Mouse (Mus musculus) forebrain, embryonic 11.5 days (tissue): ENCODE data around the gene Ppp1r12c. TPM values are rescaled to one million over a fixed set of nuclear protein-coding genes. Genes with fewer than 3 reads are reported as not detected.

ENCODE experiments used
- ATAC-seq: fragments of 200-750 bp; cut with Nextera tagmentation; replicated peaks from 2 replicates; pipeline ENCODE4 v1.8.0; 2017; ENCODE audit warnings: moderate TSS enrichment; ENCODE audit not compliant: low FRiP score
- DNase-seq: peaks from one replicate; pipeline ENCODE4 v3.0.0-alpha.2; 2017; ENCODE audit warnings: low spot score
- H3K27ac ChIP-seq: fragments of 300-500 bp; sonication (generic); 2 replicates; pipeline ENCODE4 v1.5.1; 2014; ENCODE audit warnings: low read depth, low read length
- H3K27me3 ChIP-seq: fragments of 300-500 bp; sonication (generic); 2 replicates; pipeline ENCODE4 v1.6.1; 2014; ENCODE audit warnings: mild to moderate bottlenecking, low read length, mixed read lengths; ENCODE audit not compliant: control insufficient read depth, insufficient read depth
- H3K36me3 ChIP-seq: fragments of 300-500 bp; sonication (generic); 2 replicates; pipeline ENCODE4 v1.6.1; 2014; ENCODE audit warnings: mild to moderate bottlenecking, low read length, moderate library complexity, mixed read lengths; ENCODE audit not compliant: control insufficient read depth, insufficient read depth
- H3K4me1 ChIP-seq: fragments of 300-500 bp; sonication (generic); replicated peaks from 2 replicates; pipeline ENCODE4 v1.6.1; 2014; ENCODE audit warnings: low read length, mixed read lengths; ENCODE audit not compliant: control insufficient read depth, insufficient read depth
- H3K4me2 ChIP-seq: fragments of 300-500 bp; sonication (generic); 2 replicates; pipeline ENCODE4 v1.6.1; 2014; ENCODE audit warnings: low read depth, mild to moderate bottlenecking, low read length, moderate library complexity, mixed read lengths; ENCODE audit not compliant: severe bottlenecking
- H3K4me3 ChIP-seq: fragments of 300-500 bp; sonication (generic); 2 replicates; pipeline ENCODE4 v1.5.1; 2014; ENCODE audit warnings: low read depth, low read length
- H3K9ac ChIP-seq: fragments of 300-500 bp; sonication (generic); 2 replicates; pipeline ENCODE4 v1.6.1; 2014; ENCODE audit warnings: low read length
- H3K9me3 ChIP-seq: fragments of 300-500 bp; sonication (generic); 2 replicates; pipeline ENCODE4 v1.6.1; 2016; ENCODE audit warnings: low read length, mixed read lengths; ENCODE audit not compliant: control insufficient read depth
- WGBS: fragments of 180-500 bp; shearing (Covaris S2); extraction: QIAGEN DNeasy Blood & Tissue Kit; methylation state at CpG from one replicate; pipeline ENCODE4 v1.1.7; 2014; 5-methylcytosine and 5-hydroxymethylcytosine counted together
- polyA plus RNA-seq: library from polyadenylated mRNA; unstranded; fragments of >200 nt; fragmentation: Nextera tagmentation; extraction: Ambion mirVana; gene quantifications from 2 replicates; pipeline ENCODE4 v1.2.1, GENCODE M21; 2014

The Ppp1r12c gene
- polyA plus RNA-seq, 1 experiment from 2014 or later, result 46.8 TPM

DNA sequence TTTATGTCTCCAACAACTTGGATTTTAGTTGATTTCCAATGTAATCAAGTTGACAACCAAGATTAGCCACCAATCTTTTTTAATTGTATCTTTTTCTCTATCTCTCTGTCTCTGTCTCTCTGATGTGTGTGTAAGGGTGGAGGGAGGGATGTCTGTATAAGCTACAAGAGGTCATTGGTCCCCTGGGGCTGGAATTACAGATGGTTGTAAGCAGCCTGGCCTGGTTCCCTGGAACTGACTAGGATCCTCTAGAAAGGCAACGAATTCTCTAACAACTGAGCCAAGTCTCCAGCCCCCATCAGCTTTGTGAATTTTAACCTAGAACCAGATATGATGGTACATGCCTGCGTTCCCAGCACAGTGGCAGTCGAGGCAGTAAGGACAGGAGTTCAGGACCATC is 33.7 kb downstream of the Ppp1r12c start:
- Histone ChIP-seq H3K4me1 (peaks cover 2% of the 10 kb centered on the region; the same call in 1 of the 2 replicates), H3K4me3 (no peak overlapping the region), H3K9me3 (no peaks in the 10 kb centered on the region), H3K9ac (no peak overlapping the region), H3K27ac (no peak overlapping the region), H3K4me2 (no peak overlapping the region), H3K36me3 (no peaks in the 10 kb centered on the region), H3K27me3 (peaks cover 16% of the 10 kb centered on the region)
- 75% methylated on average over 3 of the region's 3 CpGs for WGBS
- no peak for ATAC-seq
- DNase-seq, result no peak

GRCm38 (mm10) chr7:4464194-4464824 is 37.2 kb downstream of the Ppp1r12c start:
- no peaks in the 10 kb centered on the region for H3K4me1 ChIP-seq
- no peaks in the 10 kb centered on the region for H3K27me3 ChIP-seq
- no peaks in the 10 kb centered on the region for H3K9me3 ChIP-seq
- no peak overlapping the region for H3K27ac ChIP-seq
- H3K4me3 ChIP-seq, result no peak overlapping the region
- WGBS, result 18% methylated on average over 11 of the region's 12 CpGs
- no peaks in the 10 kb centered on the region for H3K36me3 ChIP-seq
- DNase-seq (no peak), ATAC-seq (no peak)
- no peak overlapping the region for H3K9ac ChIP-seq
- H3K4me2 ChIP-seq, result no peak overlapping the region

- DNase-seq (no peak), ATAC-seq (no peak; the same call in 1 of the 2 replicates)
- Histone ChIP-seq H3K9me3 (no peaks in the 10 kb centered on the region), H3K27ac (no peak within 1 kb of the TSS), H3K27me3 (no peaks in the 10 kb centered on the region), H3K4me1 (no peaks in the 10 kb centered on the region), H3K36me3 (no peaks in the 10 kb centered on the region), H3K4me2 (peak within 1 kb of the TSS; percentile 36; the same call in 1 of the 2 replicates), H3K9ac (no peak within 1 kb of the TSS), H3K4me3 (peak within 1 kb of the TSS; percentile 15; the same call in 1 of the 2 replicates)
- 72% methylated on average over 13 of the region's 16 CpGs for WGBS
These were observed 40.7 kb downstream of the Ppp1r12c start, which contains the start of gene Eps8l1 for GRCm38 (mm10) chr7:4460576-4461434. Gene Eps8l1 (plus strand): TSS chr7:4460674.

- DNase-seq, result no peak
- no peaks in the 10 kb centered on the region for H3K27me3 ChIP-seq
- no peak overlapping the region for H3K27ac ChIP-seq
- H3K9me3 ChIP-seq, result no peaks in the 10 kb centered on the region
- H3K4me1 ChIP-seq, result no peaks in the 10 kb centered on the region
- 40% methylated on average over 4 of the region's 4 CpGs for WGBS
- no peaks in the 10 kb centered on the region for H3K36me3 ChIP-seq
- no peak overlapping the region for H3K4me3 ChIP-seq
- no peak overlapping the region for H3K4me2 ChIP-seq
- no peak overlapping the region for H3K9ac ChIP-seq
- ATAC-seq, result no peak
These were observed 48.8 kb downstream of the Ppp1r12c start for GRCm38 (mm10) chr7:4452644-4453043.

DNA sequence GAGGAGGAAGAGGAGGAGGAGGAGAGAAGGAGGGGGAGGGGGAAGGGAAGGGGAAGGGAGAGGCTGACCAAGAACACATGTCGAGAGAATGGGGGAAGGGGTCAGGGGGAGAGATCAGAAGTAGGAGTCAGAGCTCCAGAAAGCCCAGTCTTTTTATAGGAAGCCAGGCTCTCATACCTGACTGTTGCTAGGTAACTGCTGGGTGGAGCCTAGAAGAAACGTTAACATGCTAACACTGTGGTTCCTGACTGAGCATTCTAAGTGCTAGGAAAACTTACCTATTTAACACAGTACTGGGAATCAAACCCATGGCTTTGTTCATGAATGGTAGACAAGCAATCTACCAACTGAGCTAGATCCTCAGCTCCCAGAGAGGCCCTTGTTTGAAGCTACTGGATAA is 52.3 kb downstream of the Ppp1r12c start:
- Histone ChIP-seq H3K4me3 (no peak overlapping the region), H3K36me3 (no peaks in the 10 kb centered on the region), H3K9me3 (no peaks in the 10 kb centered on the region), H3K9ac (no peak overlapping the region), H3K4me2 (no peak overlapping the region), H3K4me1 (no peaks in the 10 kb centered on the region), H3K27ac (no peak overlapping the region), H3K27me3 (no peaks in the 10 kb centered on the region)
- ATAC-seq, result no peak
- 21% methylated on average over 2 of the region's 2 CpGs for WGBS
- DNase-seq, result no peak

DNA sequence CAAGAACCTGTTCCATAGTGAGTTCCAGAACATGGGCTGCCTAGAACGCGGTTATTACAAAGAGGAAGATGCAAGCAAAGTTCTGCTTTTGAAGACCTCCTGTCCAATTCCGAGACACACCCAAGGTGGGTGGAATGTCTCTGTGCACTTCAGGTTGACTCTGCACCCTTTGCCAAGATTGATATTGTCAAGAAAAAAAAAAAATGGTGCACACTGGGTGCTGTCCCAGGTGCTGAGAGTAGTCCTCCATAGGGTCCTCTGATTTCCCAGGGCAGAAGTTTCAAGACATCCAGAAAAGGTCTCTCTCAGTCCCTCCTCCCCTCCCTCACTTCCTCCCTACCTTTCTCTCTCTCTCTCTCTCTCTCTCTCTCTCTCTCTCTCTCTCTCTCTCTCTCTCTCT is 53.0 kb downstream of the Ppp1r12c start:
- Histone ChIP-seq H3K9ac (no peak overlapping the region), H3K9me3 (no peaks in the 10 kb centered on the region), H3K27ac (no peak overlapping the region), H3K36me3 (no peaks in the 10 kb centered on the region), H3K4me1 (no peaks in the 10 kb centered on the region), H3K4me3 (no peak overlapping the region), H3K27me3 (no peaks in the 10 kb centered on the region), H3K4me2 (no peak overlapping the region)
- 87% methylated on average over 3 of the region's 3 CpGs for WGBS
- ATAC-seq, result no peak
- no peak for DNase-seq

- no peaks in the 10 kb centered on the region for H3K9me3 ChIP-seq
- no peaks in the 10 kb centered on the region for H3K4me1 ChIP-seq
- H3K9ac ChIP-seq, result no peak overlapping the region
- H3K4me3 ChIP-seq, result no peak overlapping the region
- no peaks in the 10 kb centered on the region for H3K36me3 ChIP-seq
- 0% methylated on average over 1 of the region's 1 CpGs for WGBS
- H3K27me3 ChIP-seq, result no peaks in the 10 kb centered on the region
- DNase-seq (no peak), ATAC-seq (no peak)
- H3K4me2 ChIP-seq, result no peak overlapping the region
- H3K27ac ChIP-seq, result no peak overlapping the region
These were observed 54.3 kb downstream of the Ppp1r12c start for GRCm38 (mm10) chr7:4447138-4447537.

DNA sequence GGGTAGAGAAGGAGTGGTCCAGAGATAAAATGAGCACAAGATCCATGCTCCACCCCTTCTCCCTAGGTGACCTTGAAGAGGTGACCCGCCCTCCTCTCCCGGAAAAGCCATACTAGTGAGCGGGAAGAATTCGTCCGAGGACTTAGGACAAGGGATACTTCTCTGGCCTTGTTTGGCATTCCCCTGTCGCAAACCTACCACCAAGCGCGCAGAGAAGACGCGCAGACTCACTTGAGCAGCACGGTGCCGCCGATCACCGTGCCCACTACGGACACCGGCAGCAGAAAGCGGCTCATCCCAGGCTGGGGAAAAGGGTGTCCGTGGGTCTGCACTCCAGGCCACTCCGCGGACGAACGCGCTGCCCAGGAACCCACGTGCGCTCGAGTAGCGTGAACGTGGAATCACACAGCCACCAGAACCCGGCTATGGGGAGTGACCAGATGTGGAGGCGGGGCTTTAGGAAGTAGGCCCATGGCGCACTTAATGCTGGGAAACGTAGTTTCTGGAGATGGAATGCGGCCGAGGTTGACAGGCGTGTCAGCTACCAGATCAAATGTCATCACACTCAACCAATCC is 56.2 kb downstream of the Ppp1r12c start, which contains the start of gene Rdh13:
Gene Rdh13, minus strand, starts transcription at position 434 of the 576 bp plus-strand sequence.
- peak within 1 kb of the TSS; percentile 65 for H3K9ac ChIP-seq

More for the DNA sequence above, 56.2 kb downstream of the Ppp1r12c start, which contains the start of gene Rdh13:
- Histone ChIP-seq H3K27ac (no peak within 1 kb of the TSS), H3K36me3 (no peaks in the 10 kb centered on the region), H3K4me2 (peak within 1 kb of the TSS; percentile 65), H3K9me3 (no peaks in the 10 kb centered on the region), H3K4me1 (no peaks in the 10 kb centered on the region), H3K4me3 (peak within 1 kb of the TSS; percentile 77), H3K27me3 (no peaks in the 10 kb centered on the region)
- WGBS, result under 1% methylated on average over 35 of the region's 35 CpGs
- DNase-seq (peak; percentile 89), ATAC-seq (peak; percentile 95)
